In the genomic region with DNA sequence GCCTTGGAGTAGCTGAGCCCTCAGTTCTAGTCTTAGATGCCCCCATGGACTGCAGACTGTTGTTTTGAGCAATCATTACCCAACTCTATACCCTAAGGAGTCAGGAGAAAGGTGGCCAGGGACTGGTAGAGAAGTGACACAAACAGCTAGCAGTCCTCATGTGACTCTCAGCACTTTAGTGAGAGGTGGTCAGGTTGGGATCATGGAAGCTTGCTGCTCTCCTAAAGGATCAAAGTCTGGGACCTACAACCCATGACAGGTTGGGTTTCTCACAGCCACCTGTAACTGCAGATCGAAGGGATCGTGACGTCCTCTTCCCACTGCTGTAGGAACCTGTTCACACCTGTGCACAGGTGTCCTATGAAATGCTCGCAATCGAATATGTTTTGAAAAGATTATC, we compare ENCODE assay signal across 10 mouse cellular contexts. TPM values are rescaled to one million over a fixed set of nuclear protein-coding genes. Genes with fewer than 3 reads are reported as not detected.
DNase-seq lines count a peak whose midpoint lies in the region; ATAC-seq and TF ChIP-seq lines count a peak whose summit lies in the region.
"Had no signal": no experiment of that assay in that cellular context is flagged by ENCODE, and none has a peak within 500 bp of the region (broad histone marks: within the 10 kb centered on the region; RNA-seq: fewer than 3 reads in every experiment).

No protein-coding gene starts in this region.

- ATAC-seq in intestine, embryonic 16.5 days = no peak
- no peak for ATAC-seq in intestine, postnatal 0 days
- ATAC-seq in neural tube, embryonic 13.5 days (ENCODE audit: low read depth) = no peak
- no peak for ATAC-seq in limb, embryonic 14.5 days (ENCODE audit: low FRiP score, low read depth)
- ATAC-seq in megakaryocyte-erythroid progenitor cell, adult 5-6 weeks (replicated peaks; ENCODE audit: low FRiP score, low TSS enrichment, poor library complexity, severe bottlenecking) = no peak

- H3K4me3 ChIP-seq in intestine, embryonic 16.5 days (ENCODE audit: low read length) = no peak overlapping the region
- no peak overlapping the region for H3K4me3 ChIP-seq in intestine, postnatal 0 days (ENCODE audit: low read depth, low read length)
- H3K4me3 ChIP-seq in neural tube, embryonic 13.5 days = no peak overlapping the region
- no peak overlapping the region for H3K4me3 ChIP-seq in limb, embryonic 14.5 days (replicated peaks; ENCODE audit: low read length)

- no peak for TF ChIP-seq POLR2A in limb, embryonic 14.5 days (IDR thresholded peaks at IDR 0.05; ENCODE audit: borderline replicate concordance, extremely low read depth, insufficient read depth, insufficient read length)

- no peaks in the 10 kb centered on the region for H3K27me3 ChIP-seq in intestine, embryonic 16.5 days (replicated peaks; ENCODE audit: control insufficient read depth, insufficient read depth, low read length)
- H3K27me3 ChIP-seq in intestine, postnatal 0 days (replicated peaks; ENCODE audit: control insufficient read depth, insufficient read depth, low read length) = no peaks in the 10 kb centered on the region
- no peaks in the 10 kb centered on the region for H3K27me3 ChIP-seq in neural tube, embryonic 13.5 days
- H3K27me3 ChIP-seq in limb, embryonic 14.5 days (ENCODE audit: control insufficient read depth, insufficient read depth, low read length) = no peaks in the 10 kb centered on the region

- TF ChIP-seq CTCF in intestine, postnatal 0 days (IDR thresholded peaks at IDR 0.05; ENCODE audit: low read depth) = no peak

- H3K27ac ChIP-seq in intestine, embryonic 16.5 days (ENCODE audit: low read length) = peak overlapping the region; percentile 53; the same call in 1 of the 2 replicates
- no peak overlapping the region for H3K27ac ChIP-seq in intestine, postnatal 0 days (ENCODE audit: low read depth, low read length)
- peak overlapping the region; percentile 35; the same call in 1 of the 2 replicates for H3K27ac ChIP-seq in neural tube, embryonic 13.5 days (replicated peaks)
- H3K27ac ChIP-seq in limb, embryonic 14.5 days (replicated peaks; ENCODE audit: low read depth, low read length) = 0 out of 2 replicates have a peak overlapping the region, but pooled peaks have one; percentile 19

- 95% methylated on average over 5 of the region's 5 CpGs for WGBS in intestine, embryonic 16.5 days
- WGBS in intestine, postnatal 0 days = 95% methylated on average over 5 of the region's 5 CpGs
- WGBS in neural tube, embryonic 13.5 days = 95% methylated on average over 5 of the region's 5 CpGs
- 90% methylated on average over 5 of the region's 5 CpGs for WGBS in limb, embryonic 14.5 days

- H3K4me1 ChIP-seq in intestine, embryonic 16.5 days (ENCODE audit: control insufficient read depth, insufficient read depth, low read length) = peaks cover 15% of the 10 kb centered on the region
- H3K4me1 ChIP-seq in intestine, postnatal 0 days (replicated peaks; ENCODE audit: control insufficient read depth, insufficient read depth, low read length) = no peaks in the 10 kb centered on the region
- peaks cover 28% of the 10 kb centered on the region for H3K4me1 ChIP-seq in neural tube, embryonic 13.5 days (replicated peaks)
- 0 out of 2 replicates have a peak, but pooled peaks cover 8% of the 10 kb centered on the region for H3K4me1 ChIP-seq in limb, embryonic 14.5 days (ENCODE audit: control insufficient read depth, insufficient read depth, low read length)

- no peak for DNase-seq in neural tube, embryonic 10.5 days (ENCODE audit: extremely low spot score, low spot score)
- DNase-seq in limb, embryonic 14.5 days (ENCODE audit: low spot score) = no peak
- no peak for DNase-seq in left cerebral cortex, postnatal 4 days
- DNase-seq: cerebellum, postnatal 14 days had no signal

- no peak overlapping the region for H3K9ac ChIP-seq in intestine, embryonic 16.5 days (ENCODE audit: low read depth, low read length)
- no peak overlapping the region for H3K9ac ChIP-seq in intestine, postnatal 0 days (ENCODE audit: low read depth, low read length)
- no peak overlapping the region for H3K9ac ChIP-seq in neural tube, embryonic 13.5 days
- H3K9ac ChIP-seq in limb, embryonic 14.5 days (ENCODE audit: low read depth, low read length, severe bottlenecking) = no peak overlapping the region

- H3K36me3 ChIP-seq in intestine, embryonic 16.5 days (ENCODE audit: control insufficient read depth, insufficient read depth, low read length) = no peaks in the 10 kb centered on the region; the same call in 1 of the 2 replicates
- peaks cover 30% of the 10 kb centered on the region for H3K36me3 ChIP-seq in intestine, postnatal 0 days (ENCODE audit: control insufficient read depth, insufficient read depth)
- H3K36me3 ChIP-seq in neural tube, embryonic 13.5 days = peaks cover 18% of the 10 kb centered on the region
- peaks cover 24% of the 10 kb centered on the region for H3K36me3 ChIP-seq in limb, embryonic 14.5 days (ENCODE audit: control insufficient read depth, insufficient read depth, low read length)

- no peaks in the 10 kb centered on the region for H3K9me3 ChIP-seq in intestine, embryonic 16.5 days (ENCODE audit: control insufficient read depth, low read length)
- H3K9me3 ChIP-seq in intestine, postnatal 0 days (ENCODE audit: control insufficient read depth) = no peaks in the 10 kb centered on the region
- H3K9me3 ChIP-seq in neural tube, embryonic 13.5 days = no peaks in the 10 kb centered on the region
- no peaks in the 10 kb centered on the region for H3K9me3 ChIP-seq in limb, embryonic 14.5 days (ENCODE audit: control insufficient read depth, low read length)

- intact Hi-C loops in left cerebral cortex, postnatal 4 days (cut with DNase I) = no loop called here

- H3K4me2 ChIP-seq in intestine, embryonic 16.5 days (ENCODE audit: low read depth, low read length) = no peak overlapping the region
- H3K4me2 ChIP-seq in intestine, postnatal 0 days (replicated peaks; ENCODE audit: low read depth) = no peak overlapping the region
- no peak overlapping the region for H3K4me2 ChIP-seq in neural tube, embryonic 13.5 days
- H3K4me2 ChIP-seq in limb, embryonic 14.5 days (replicated peaks; ENCODE audit: low read depth, low read length, severe bottlenecking) = no peak overlapping the region

RNA-seq across cellular contexts. Expression of gene Hs1bp3, which starts 32.3 kb away (rescaled TPM):
- 30.3 and 32.5 TPM in 2 replicates for polyA plus RNA-seq in intestine, embryonic 16.5 days (2015; fragmentation: Nextera tagmentation; extraction: Ambion mirVana)
- 20.5 and 22.2 TPM in 2 replicates for polyA plus RNA-seq in intestine, postnatal 0 days (2015; fragmentation: Nextera tagmentation; extraction: Ambion mirVana)
- polyA plus RNA-seq in neural tube, embryonic 13.5 days (2015; fragmentation: Nextera tagmentation; extraction: Ambion mirVana) = 10.6 and 11.3 TPM in 2 replicates
- polyA plus RNA-seq in limb, embryonic 14.5 days (2012; rRNA removed) = 16.7 and 24.9 TPM in 2 replicates
- 12.6 and 13.6 TPM in 2 replicates for polyA plus RNA-seq in limb, embryonic 14.5 days (2014; fragmentation: Nextera tagmentation; extraction: Ambion mirVana)
- 3.0 and 3.8 TPM in 2 replicates for total RNA-seq in megakaryocyte-erythroid progenitor cell, adult 5-6 weeks (2014; fragmentation: Nextera tagmentation)
- total RNA-seq in megakaryocyte-erythroid progenitor cell, adult 5-6 weeks (2017) = 2.3 and 2.9 TPM in 2 replicates
- 10 to 100 TPM; 10.3 to 11.0 TPM for total RNA-seq in left cerebral cortex, postnatal 4 days (2021)

RNA-seq across cellular contexts. Expression of gene Gdf7, which starts 43.8 kb away (rescaled TPM):
- polyA plus RNA-seq in intestine, embryonic 16.5 days (2015; fragmentation: Nextera tagmentation; extraction: Ambion mirVana) = not detected in 2 replicates
- not detected in 2 replicates for polyA plus RNA-seq in intestine, postnatal 0 days (2015; fragmentation: Nextera tagmentation; extraction: Ambion mirVana)
- polyA plus RNA-seq in neural tube, embryonic 13.5 days (2015; fragmentation: Nextera tagmentation; extraction: Ambion mirVana) = 0.43 and 0.49 TPM in 2 replicates
- polyA plus RNA-seq in limb, embryonic 14.5 days (2012; rRNA removed) = 0.62 and 0.81 TPM in 2 replicates
- polyA plus RNA-seq in limb, embryonic 14.5 days (2014; fragmentation: Nextera tagmentation; extraction: Ambion mirVana) = 0.34 and 0.51 TPM in 2 replicates
- not detected in 2 replicates for total RNA-seq in megakaryocyte-erythroid progenitor cell, adult 5-6 weeks (2014; fragmentation: Nextera tagmentation)
- not detected in 2 replicates for total RNA-seq in megakaryocyte-erythroid progenitor cell, adult 5-6 weeks (2017)
- total RNA-seq in left cerebral cortex, postnatal 4 days (2021) = not detected
- total RNA-seq: adrenal gland, adult 18-20 months; gastrocnemius, postnatal 36 days had no signal
